Mouse (Mus musculus) ES-E14 (cell line): ENCODE results near the gene Phlda2.

ENCODE experiments used
- CHD2 ChIP-seq: IDR thresholded peaks from 2 replicates; pipeline ENCODE4 v1.6.1; 2014; ENCODE audit warnings: mild to moderate bottlenecking, low read depth, low read length, inconsistent platforms
- ZC3H11A ChIP-seq: IDR thresholded peaks from 2 replicates; pipeline ENCODE4 v1.6.1; 2012; ENCODE audit warnings: low read depth, mild to moderate bottlenecking, inconsistent platforms, low read length, borderline replicate concordance
- ZNF384 ChIP-seq: IDR thresholded peaks from 2 replicates; pipeline ENCODE4 v1.6.1; 2012; ENCODE audit warnings: low read depth, low read length, inconsistent platforms

DNA sequence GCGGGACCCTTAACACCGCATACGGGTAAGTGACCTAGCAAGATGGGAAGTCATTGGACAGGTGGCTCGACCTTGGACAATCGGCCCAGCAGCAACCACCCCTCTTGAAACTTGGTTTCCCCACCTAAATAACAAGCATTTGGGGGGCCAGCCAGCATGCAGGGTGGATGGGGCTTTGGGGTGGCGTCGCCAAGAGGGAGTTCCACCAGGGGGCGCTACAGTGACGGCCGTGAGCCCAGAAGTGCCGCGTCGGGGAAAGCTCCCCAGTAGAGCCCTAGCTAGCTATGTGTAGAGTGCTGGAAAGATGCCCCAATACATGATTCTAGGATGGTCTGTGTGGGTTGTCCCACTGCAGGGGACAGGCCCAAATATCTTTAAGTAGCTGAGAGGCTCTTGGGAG, 22.5 kb downstream of the Phlda2 start:
- TF ChIP-seq ZC3H11A (no peak), ZNF384 (no peak), CHD2 (no peak)
